Mouse (Mus musculus): ENCODE measurements around the gene Mef2b.
"Not testable (repeated sequence)": the region's sequence is repeated elsewhere in the genome, so short reads cannot be mapped to it uniquely, and the experiment has no call there.

The Mef2b gene

GRCm38 (mm10) chr8:70181212-70181902 is 41.8 kb downstream of the Mef2b start:
- DNase-seq = no peak

DNA sequence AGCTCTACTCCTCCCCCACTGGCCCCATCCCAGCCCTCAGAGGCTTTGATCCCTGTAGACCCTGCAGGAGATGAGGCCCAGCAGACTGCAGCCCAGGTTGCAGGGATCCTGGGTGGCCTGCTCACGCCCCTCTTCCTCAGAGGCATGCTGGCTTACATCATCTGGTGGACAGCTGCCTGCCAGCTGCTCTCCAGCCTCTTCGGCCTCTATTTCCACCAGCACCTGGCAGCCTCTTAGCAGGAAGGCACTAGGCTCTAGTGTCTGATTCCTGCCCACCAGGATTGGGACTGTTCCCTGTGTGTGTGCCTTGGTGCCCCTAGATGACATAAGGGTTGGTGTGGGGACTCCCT is 42.4 kb downstream of the Mef2b start:
- no peak for DNase-seq

DNA sequence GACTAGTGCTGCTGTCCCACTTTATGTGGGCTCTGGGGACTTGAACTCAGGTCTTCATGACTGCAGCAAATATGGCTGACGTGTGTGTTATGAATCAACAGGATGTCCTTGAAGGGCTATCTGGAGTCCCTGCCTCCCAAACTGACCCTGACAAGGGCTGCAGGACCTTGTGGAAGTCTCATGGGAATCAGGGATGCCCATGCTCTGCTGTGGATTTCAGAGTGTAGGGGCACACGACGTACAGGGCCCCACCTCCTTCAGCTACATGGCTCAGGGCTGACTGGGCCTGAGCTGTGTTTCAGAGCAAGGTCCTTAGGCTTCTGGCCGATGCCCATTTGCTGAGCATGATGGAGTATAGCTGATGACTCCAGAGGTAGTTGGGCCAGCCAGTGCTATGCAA is 43.7 kb downstream of the Mef2b start:
- DNase-seq = no peak

- DNase-seq = no peak
Measured at GRCm38 (mm10) chr8:70188707-70189106, 49.2 kb downstream of the Mef2b start.

DNA sequence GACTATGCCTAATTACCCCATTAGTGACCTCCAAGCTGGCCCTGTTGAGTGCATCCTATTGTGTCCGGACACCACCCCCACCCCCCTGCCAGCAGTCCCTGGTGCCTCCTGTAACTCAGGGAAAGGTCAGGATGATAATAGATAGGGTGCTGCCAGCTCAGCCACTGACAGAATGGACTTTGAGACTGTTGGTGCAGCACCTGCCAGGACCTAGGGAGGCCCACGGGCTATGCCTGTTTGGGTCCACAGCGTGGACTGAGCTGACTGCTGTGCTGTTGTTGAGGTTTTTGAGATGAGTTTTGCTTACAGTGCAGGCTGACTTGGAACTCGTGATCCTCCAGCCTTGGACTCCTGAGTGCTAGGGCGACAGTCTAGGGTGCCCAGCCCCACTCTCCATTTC is 53.7 kb downstream of the Mef2b start:
- no peak for DNase-seq

DNA sequence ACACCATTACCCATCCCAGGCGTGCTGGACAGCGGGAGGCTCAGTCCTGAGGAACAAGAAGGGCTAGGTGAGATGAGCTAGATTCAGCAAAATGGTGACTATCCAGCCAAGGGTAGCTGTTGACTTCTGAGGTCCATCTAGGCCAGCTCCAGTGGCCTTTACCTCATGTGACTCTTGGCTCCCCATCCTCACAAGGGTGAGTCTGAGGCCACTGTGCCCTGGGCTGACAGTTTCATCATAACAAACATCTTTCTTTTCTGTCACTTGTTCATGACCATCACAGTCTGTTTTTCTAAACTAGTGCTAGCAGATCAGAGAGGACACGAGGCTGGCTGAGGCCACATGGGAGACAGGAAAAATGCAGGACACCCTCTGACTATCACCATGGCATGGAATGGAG is 54.7 kb downstream of the Mef2b start:
- DNase-seq = no peak

GRCm38 (mm10) chr8:70195762-70196161 is 56.3 kb downstream of the Mef2b start:
- no peak for DNase-seq

DNA sequence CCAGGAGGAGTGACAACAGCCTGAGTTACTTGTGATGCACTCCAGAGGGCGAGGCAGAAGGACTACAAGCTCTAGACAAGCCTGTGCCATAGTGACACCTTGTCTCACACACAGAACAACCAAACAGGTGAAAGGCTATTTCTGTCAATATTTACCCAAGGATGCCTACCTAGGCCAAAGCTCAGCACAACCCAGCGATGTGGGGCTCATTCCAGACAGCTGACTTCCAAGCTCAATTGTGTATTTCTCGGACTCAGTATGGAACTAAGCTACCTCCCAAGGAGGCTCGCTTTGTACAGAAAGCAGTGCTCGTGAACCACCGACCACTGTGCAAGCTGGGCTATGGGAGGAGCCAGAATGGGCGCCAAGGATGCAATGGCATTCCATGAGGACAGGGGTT is 58.1 kb downstream of the Mef2b start:
- no peak for DNase-seq

GRCm38 (mm10) chr8:70200098-70200681 is 60.7 kb downstream of the Mef2b start:
- DNase-seq = peak; percentile 32

- DNase-seq = no peak
Measured at GRCm38 (mm10) chr8:70201417-70201816, 61.9 kb downstream of the Mef2b start.

- DNase-seq = no peak
Measured at GRCm38 (mm10) chr8:70203072-70203471, 63.6 kb downstream of the Mef2b start.

DNA sequence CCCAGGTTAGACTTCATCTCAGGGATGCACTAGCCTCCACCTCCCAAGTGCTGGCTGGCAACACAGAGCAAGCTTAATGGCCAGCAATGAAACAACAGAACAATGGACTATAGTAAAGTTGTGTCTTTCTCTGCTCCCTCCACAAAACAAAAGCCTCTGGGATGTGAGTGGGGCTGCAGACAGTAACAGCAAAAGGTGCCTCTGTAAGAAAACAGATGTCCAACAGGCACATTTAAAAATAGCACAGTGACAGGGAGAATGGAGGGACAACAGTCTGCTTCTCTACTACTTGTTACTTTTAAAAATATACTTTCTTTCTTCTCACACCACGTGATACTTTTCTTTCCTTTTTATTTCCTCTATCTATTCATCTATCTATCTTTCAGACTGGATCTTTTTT is 65.2 kb downstream of the Mef2b start:
- DNase-seq = no peak

DNA sequence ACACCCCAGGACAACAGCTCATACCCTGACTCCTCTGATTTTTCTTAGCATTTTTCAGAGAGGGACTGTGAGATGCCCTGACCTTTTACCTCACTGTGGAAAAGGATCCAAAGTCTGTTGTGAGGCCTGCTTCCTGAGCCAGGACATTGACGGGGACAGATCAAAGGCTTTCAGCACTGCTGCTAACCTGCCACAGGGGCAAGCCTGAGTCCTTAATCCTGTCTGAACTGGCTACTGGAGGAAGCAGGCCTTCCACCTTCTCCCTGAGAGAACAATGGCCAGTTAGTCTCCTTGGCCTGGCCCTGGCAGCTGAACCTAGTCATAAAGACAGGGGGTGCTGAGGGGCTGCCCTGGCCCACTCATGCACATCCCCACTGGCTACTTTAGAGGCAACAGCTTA is 68.6 kb downstream of the Mef2b start:
- DNase-seq = no peak

GRCm38 (mm10) chr8:70210538-70210937 is 71.0 kb downstream of the Mef2b start:
- DNase-seq = no peak

- no peak for DNase-seq
Measured at GRCm38 (mm10) chr8:70211275-70211674, 71.8 kb downstream of the Mef2b start.

GRCm38 (mm10) chr8:70211726-70212111 is 72.2 kb downstream of the Mef2b start:
- DNase-seq = no peak

GRCm38 (mm10) chr8:70212112-70213055 is 72.9 kb downstream of the Mef2b start, which contains the start of gene Slc25a42:
Gene Slc25a42, minus strand, starts transcription at chr8:70212305.
- peak; percentile 96 for DNase-seq

DNA sequence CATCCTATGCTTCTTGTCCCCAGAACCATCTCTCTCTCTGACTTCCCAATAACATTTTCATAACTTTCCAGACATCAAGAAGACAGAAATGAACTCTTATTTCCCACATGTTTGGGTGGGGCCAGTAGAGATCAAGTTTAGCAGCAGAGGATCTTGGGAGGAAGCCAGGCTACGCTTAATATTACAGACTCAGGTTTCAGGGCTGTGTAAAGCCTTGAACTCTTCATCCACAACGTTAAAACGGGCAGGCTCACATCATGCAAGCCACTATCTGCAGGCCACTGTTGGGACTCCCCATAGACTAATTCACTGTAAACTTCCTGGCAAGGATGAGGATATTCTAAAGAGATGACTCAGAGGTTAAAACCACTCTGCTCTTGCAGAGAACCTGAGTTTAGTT is 74.9 kb downstream of the Mef2b start:
- DNase-seq = no peak

DNA sequence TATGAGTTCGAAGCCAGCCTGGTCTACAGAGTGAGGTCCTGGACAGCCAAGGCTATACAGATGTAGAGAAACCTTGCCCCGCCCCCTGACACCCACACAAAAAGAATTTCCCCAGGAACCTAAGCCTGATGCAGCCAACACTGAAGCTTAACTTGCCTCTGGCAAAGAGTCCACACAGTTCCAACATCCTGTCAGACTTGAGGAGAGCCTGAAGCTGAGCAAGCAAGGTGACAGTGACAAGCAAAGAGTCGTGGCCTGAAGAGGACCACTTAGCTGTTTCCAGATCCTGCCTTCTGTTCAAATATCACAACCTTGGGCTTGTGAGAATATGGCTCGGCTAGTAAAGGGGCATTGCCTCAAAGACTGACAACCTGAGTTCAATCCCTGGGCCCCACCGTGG is 75.6 kb downstream of the Mef2b start:
- DNase-seq = no peak

DNA sequence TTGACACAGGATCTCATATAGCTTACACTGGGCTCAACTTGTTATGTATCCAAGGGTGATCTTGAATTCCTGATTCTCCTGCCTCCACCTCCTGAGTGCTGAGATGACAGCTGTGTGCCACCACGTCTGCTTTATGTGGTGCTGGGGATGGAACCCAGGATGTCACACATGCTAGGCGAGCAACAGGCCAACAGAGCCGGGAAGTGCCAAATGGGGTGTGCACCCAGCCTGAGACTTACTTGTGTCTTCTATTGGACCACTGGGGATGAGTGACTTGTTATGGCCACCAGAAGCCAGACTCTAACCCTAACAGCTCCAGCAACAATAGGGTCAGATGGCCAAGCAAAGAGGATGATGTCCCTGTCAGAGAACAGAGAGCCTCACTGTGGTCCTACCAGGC is 76.7 kb downstream of the Mef2b start:
- DNase-seq = not testable (repeated sequence)

- no peak for DNase-seq
Measured at GRCm38 (mm10) chr8:70216566-70216965, 77.1 kb downstream of the Mef2b start.
